In genomic region chr13:111819618-111820385, GRCm38 (mm10) we compare ENCODE assay signal across 18 mouse cellular contexts.
"Had no signal": no experiment of that assay in that cellular context is flagged by ENCODE, and none has a peak within 500 bp of the region (broad histone marks: within the 10 kb centered on the region; RNA-seq: fewer than 3 reads in every experiment).

No protein-coding gene starts in this region.

- ATAC-seq: hindbrain, embryonic 16.5 days; inflammation-experienced regulatory T-cells, adult 6 months; midbrain, embryonic 16.5 days had no signal

- H3K27me3 ChIP-seq: kidney, embryonic 15.5 days; limb, embryonic 12.5 days; midbrain, embryonic 12.5 days had no signal

- H3K9ac ChIP-seq: kidney, embryonic 15.5 days; limb, embryonic 12.5 days; liver, embryonic 14.5 days; lung, embryonic 14.5 days; midbrain, embryonic 12.5 days had no signal

- DNase-seq: kidney, adult 11 months; layer of hippocampus, adult 9-11 months; layer of hippocampus, postnatal 36 days; liver; lung, postnatal 14 days; right cerebral cortex, postnatal 4 days; thymus, postnatal 4 days had no signal

- H3K36me3 ChIP-seq: kidney, embryonic 15.5 days; limb, embryonic 12.5 days; midbrain, embryonic 12.5 days had no signal

- H3K4me1 ChIP-seq: limb, embryonic 12.5 days; midbrain, embryonic 12.5 days had no signal

- H3K27ac ChIP-seq: kidney, embryonic 15.5 days; limb, embryonic 12.5 days; liver, embryonic 14.5 days; macrophage; midbrain, embryonic 12.5 days; stomach, postnatal 0 days had no signal

- H3K4me2 ChIP-seq: kidney, embryonic 15.5 days; limb, embryonic 12.5 days; lung, embryonic 14.5 days; midbrain, embryonic 12.5 days had no signal

- H3K9me3 ChIP-seq: kidney, embryonic 15.5 days; midbrain, embryonic 12.5 days had no signal

- H3K4me3 ChIP-seq: kidney, embryonic 15.5 days; limb, embryonic 12.5 days; megakaryocyte, embryonic 14.5 days; midbrain, embryonic 12.5 days had no signal
